Mouse (Mus musculus): Measurements from ENCODE around the gene Nedd9.
A peak's percentile ranks its signal among the peaks of the same experiment; 100 is the strongest.

Gene Nedd9

DNA sequence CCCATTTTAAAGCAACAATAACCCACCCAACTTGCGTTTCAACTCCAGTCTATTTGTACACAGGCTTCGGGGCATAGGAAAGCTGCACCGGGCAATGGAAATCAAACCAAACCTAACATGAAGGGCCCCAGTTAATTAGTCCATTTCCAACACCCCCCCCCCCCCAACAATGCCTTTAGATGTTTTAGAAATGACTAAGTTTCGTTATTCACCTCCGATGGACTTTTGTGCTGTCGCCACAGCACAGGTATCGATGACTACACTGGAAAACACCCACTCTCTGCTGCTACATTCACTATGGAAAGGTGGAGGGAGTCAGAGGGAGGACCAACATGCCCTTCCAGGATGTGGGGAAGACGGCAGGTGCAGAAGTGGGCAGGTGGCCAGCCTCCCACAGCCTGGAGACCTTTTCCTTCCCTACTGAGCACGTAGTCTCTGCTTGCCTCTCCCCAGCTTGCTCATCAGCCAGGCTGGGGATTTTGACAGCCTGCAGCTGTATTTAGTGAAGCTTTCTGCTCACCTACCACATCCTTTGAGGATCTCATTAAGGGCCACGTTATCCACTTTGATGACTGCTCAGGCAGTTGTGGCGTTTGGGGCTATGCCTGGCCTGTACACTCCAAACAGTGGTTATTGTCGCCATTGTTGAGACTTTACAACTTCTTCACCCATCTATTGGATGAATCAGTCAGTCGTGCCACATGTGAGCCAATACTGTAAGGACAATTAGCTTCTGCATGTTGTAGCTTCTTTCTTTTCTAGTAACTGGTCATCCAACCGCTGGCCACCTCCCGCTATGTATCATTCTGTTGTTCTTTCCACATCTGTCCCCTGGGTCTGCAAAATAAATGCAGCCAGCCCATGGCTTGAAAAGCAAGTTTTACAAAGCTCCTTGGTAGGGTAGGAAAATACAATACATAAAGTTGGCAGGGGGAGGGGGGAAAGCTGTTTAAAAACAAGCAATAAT, 33.7 kb downstream of the Nedd9 start:
- no peak for DNase-seq

DNA sequence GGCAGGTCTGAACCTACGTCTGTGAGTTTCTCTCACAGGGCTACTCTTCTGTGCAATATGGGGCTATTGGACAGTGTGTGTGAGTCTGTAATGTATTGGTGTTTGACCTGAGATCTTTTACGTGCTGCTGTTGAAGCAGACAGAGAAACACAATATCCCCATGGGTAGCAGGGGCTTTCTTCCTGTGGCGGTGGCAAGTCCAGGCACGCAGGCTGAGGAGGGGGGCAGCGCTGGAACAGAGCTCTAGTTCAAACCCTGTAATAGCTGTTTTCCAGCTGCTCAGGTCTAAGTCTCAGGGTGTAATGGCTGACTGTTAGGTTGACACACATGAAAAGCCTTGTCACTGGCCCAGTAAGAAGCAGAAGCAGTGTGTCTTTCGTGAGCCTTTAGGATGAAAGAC, 36.3 kb downstream of the Nedd9 start:
- DNase-seq: no peak

DNA sequence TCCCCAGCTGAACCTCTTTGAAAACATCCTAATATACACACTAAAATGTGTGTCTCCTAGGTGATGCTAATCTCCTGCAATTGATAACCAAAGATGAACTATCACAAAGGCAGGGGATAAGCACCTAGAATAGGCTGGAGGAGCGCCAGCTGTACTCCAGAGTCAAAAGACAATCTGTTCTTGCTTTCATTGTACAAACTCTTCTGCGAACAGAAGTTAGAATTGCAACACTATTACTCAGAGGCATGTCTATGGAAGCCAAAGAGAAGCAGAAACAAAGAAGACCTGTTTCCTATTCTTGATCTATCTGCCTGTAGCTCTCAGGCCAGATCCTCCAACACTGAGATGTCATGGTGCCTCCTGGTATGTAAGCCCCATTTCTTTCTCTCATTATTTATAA, 38.0 kb downstream of the Nedd9 start:
- no peak for DNase-seq

DNA sequence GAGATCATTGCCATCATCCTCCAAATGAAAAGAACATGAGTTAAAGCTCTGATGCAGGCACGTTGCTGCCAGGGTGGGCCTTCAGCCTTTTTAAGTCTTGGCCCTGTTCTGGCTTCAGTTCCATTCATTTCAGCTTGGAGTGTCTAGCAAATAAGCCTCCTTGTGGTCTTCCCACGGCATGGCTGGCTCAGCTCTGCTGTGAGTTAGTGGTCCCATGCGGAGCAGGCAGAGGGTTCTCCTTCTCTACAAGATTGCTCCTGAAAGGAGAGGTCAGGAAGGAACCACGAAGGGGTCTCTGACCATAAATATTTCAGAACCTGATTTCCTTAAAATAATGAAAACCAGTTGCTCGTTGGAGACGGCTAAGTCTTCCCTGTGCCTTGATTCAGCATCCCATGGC, 40.0 kb downstream of the Nedd9 start:
- no peak for DNase-seq

DNA sequence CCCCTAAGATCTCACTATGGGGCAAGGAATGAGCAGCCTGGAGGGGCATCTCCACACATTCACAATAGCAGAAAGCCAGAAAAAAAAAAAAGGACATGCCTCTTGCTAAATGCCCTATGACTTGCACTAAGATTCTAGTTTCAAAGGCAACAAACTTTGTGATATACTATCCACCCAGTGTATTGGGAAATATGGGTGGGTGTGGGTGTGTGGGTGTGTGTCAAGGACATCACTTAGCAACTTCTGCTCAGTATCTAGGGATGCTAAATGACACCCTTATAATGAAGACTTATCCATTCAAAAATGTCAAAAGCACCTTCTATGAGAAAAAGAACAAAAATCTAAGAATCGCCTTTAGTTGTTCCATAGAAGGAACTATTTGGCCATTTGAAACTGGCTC, 40.6 kb downstream of the Nedd9 start:
- DNase-seq: no peak

DNA sequence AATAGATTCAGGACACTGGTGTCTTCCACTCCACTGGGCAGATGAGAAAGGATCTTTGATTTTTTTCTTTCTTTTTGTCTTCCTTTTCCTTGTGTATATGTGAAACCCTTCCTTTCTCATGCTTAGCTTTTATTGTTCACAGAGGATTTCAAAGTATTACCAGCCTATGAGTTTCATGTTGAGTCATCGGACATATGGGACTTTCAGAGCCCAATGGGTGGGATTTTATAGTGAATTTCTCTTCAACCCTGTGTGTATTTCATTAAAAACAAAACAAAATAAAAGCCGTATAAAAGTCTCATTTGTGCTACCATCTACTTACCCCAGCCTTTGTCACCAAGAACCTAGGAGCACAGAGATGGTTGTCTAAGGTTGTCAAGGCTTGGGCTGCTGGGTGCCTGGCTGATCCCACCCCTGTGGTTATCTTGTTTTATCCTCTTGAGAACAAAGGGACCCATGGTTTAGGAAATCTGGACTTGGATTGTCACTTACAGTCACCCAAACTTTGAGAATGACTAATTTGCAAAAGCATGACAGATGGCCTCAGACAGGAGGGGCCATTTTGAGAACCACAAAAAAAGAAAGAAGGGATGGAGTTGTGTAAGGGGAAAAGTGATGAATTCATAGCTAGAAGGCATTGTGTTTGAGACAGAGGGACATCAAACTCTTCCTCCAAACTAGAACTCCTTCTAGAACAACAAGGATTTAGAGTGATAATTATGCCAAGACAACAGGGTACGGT, 41.9 kb downstream of the Nedd9 start:
- DNase-seq: no peak

DNA sequence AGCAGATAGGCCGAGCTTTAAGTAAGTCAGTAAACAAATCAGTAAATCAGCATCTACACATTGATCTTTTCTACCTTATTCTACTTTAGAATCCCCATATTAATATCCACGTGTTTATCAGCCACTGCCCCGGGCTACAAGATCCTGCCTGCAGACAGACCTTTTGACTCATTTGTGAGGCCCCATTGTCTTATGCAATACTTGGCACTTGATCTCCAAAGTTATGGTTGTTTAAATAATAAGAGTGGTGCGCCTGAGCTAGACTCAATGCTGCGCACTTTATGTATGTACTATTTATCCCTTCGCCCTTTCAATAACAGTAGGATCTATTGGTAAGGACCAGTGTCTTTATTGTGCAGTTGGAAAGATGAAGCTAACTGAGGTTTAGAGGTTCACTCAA, 42.9 kb downstream of the Nedd9 start:
- no peak for DNase-seq

DNA sequence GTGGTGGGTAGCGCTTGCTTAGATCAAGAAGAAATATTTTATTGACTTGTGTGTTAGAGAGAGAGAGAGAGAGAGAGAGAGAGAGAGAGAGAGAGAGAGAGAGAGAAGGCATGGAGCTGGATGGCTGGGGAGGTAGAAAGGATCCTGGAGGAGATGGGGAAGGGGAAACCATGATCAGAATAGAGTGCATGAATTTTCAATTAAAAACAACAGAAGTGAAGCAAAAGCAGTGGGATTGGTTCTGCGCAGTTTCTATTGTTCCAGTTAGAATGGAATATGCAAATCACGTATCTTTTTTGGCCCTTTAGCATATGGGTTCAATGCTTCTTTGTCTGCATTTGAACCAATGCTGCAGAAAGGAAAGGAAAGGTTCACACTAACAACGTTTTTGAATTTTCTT, 45.0 kb downstream of the Nedd9 start:
- no peak for DNase-seq

DNA sequence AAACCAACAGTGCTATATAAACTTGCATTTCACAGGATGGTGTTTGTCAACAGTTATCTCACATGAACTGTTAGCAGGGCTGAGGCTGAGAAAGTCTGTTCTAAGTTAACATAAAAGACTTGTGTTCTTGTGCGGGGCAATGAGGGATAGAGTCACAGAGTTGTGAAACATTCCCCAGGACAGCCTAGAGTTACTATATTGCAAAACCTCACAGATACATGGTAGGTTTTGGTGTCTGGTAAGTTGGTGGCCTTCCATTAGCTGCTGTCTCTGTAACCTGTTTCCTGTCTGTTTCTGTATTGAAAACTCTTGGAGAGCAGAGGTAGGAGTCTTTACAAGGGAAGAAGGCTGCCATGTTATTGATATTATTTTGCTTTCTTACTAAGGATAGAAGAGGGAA, 47.0 kb downstream of the Nedd9 start:
- no peak for DNase-seq

DNA sequence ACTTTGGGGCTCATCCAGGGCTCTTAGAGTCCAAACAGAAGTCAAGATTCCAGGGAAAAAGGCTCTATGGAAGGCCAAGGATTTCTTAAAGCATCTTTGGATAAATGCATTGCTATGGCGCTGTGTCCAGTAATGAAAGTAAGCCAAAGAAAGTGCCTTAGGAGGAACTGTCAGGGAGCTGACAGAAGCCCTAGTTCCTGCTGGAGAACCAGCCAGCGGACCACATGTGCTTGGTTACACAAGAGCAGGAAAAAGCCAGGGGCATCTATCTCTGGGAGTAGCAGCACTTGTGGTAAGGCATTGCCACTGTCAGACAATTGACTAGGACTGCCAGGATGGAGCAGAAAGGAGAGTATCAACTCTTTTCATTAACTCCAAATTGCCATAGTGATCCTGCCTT, 49.8 kb downstream of the Nedd9 start:
- no peak for DNase-seq

DNA sequence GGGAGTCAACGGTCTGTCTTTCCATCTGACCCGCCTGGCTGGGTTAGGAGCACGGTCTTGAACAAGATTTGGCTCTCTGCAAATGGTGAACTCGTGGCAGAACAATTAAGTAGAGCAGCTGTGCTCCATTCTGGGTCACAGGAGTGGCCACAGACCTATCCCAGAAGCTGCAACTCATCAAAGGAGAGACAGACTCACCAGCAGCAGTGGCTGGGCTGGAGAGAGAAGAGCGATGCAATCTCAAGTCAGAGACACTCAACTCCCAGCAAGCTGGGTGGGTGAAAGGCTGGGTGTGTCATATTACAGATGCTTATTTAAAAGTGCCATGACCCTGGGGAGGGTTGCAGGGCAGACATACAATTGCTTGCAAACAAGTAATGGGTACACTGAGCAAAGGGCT, 50.4 kb downstream of the Nedd9 start:
- no peak for DNase-seq

DNA sequence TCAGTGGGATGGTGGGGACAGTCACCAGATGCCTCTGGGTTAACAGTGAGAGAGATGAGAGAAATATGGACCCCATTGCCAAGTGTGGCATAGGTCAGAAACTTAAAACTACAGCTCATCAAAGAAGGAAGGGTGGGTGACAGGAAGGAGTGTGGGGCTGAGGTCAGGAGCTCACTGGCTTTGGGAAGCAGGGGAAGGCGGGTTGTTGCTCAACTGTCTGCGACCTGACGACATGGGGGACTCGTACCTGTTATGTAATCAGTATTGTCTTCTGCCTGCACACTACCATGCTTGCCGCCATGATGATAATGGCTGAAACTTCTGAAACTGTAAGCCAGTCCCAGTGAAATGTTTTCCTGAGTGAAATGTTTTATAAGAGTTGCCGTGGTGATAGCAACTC, 54.0 kb downstream of the Nedd9 start:
- DNase-seq: no peak

DNA sequence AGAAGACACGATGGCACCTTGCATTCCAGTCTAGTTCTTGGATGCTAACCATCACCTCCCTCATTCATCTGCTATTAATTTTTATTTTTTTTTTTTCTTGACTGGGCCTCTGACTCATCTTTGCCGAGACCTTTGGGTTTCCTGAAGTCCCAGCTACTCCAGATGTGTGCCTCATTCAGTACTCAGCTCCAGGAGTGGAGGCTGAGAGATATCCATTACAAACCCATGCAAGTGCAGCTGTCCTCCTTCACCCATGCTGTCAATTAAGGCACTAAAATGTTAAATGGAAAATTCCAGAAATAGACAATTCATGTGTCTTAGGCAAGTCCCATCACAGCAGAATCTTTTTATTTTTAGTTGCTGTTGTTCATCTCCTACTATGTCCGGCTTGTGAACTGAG, 55.4 kb downstream of the Nedd9 start:
- no peak for DNase-seq

DNA sequence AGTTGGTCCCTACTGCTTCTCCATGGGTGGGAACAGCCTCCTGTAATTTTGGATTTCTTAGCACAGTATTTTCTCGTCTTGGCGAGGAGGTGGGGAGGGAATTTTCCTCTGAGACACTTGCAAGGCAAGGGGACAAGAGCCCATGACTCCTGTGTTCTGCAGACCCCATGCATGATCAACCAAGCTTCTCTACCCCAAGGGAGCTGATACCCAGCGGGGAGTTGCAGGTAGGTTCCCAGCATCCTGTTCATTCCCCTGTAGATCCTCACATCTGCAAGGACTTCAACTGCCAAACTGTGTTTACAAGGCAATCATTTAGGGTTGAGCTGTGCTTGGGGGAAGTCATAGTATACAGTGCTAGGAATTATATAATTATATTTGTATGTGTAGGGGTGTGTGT, 60.1 kb downstream of the Nedd9 start:
- peak; percentile 21 to 24 for DNase-seq

DNA sequence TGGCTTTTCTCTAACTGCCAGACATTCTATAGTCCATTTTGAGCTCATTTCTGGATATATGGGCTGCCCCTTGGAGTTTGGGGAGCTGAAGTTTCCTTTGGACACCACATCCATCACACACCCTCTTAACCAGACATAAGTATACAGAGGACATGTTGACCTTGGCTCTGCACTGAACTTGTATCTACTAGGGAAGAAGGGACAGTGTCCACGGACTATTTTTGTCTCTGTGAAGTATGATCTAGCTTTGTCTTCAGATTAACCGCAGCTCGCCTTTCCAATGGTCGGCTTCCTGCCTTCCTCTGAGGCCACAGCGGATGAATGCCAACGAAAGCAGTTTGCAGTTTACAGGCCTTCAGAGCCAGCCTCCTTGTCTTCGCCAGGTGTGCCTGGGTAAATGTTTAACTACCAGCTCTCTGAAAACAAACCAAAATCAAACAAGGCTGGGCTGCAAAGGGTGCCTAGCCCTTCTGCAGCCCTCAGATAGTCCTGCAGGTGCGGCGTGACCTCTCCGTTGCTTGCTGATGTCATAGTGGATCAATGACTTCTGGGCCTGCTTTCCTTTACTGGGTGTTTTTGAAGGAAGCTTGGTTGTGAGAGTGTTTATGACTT, 63.6 kb downstream of the Nedd9 start:
- DNase-seq: no peak

DNA sequence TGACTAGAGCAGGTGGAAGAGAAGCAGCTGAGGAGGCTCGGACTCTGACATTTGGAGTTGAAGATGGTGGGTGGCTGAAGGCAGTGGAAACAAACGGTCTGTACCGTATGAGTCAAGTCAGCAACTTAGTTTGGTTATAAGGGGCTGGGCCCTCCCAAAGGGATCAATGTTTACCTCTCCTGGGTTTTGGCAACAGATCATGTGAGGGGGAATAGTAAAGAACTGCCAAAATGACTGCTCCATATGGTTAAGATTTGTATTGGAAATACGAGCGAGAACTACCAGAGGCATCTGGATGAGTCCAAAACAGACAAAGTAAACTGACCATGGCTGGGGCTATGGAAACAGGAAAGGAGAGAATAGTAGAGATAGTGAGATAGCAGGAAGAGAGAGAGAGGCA, 64.6 kb downstream of the Nedd9 start:
- no peak for DNase-seq

DNA sequence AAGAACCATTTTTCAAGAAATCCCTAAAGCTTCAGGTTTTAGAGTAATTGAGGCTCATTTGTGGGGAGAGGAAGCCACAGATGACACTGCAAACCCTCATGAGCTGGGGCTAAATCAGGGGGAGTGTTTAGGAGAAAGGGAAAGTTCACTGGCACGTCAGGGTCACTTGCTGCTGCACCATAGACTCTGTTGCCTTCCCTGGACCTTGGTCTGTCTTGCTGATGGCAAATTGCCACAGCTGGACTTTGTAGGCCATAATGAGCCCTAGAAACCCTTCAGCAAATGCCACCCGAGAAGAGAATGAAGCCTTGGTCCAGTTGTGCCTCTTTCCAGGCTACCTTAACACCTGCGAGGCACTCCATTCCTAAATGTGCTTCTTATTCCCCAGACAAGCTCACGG, 66.8 kb downstream of the Nedd9 start:
- no peak for DNase-seq

DNA sequence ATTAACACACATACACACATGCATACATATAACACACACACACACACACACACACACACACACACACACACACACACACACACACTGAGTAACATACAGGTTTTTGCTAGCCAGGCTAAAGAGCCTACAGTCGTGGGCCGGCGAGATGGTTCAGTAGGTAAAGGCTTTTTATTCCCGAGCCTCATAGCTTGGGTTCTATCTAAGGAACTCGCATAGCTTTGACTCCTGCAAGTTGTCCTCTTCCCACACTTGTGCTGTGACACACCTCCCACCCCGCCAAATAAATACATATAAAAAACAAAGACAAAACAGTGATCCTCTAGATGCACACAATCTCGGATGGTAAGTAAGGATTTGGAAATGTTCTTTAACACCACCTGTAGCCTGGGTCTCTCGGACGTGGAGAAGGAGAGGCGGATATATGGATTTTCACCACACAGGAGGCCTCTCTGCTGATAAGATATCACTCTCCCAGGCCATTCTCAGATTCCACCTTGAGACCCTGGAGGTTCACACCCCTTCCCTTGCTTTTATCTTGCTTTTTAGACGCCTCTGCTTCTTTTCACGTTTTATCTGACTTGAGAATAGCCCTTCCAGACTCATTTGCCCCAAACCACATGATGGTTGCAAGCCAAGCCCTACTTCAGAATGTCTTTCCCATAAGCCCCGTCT, 68.8 kb downstream of the Nedd9 start:
- no peak for DNase-seq

DNA sequence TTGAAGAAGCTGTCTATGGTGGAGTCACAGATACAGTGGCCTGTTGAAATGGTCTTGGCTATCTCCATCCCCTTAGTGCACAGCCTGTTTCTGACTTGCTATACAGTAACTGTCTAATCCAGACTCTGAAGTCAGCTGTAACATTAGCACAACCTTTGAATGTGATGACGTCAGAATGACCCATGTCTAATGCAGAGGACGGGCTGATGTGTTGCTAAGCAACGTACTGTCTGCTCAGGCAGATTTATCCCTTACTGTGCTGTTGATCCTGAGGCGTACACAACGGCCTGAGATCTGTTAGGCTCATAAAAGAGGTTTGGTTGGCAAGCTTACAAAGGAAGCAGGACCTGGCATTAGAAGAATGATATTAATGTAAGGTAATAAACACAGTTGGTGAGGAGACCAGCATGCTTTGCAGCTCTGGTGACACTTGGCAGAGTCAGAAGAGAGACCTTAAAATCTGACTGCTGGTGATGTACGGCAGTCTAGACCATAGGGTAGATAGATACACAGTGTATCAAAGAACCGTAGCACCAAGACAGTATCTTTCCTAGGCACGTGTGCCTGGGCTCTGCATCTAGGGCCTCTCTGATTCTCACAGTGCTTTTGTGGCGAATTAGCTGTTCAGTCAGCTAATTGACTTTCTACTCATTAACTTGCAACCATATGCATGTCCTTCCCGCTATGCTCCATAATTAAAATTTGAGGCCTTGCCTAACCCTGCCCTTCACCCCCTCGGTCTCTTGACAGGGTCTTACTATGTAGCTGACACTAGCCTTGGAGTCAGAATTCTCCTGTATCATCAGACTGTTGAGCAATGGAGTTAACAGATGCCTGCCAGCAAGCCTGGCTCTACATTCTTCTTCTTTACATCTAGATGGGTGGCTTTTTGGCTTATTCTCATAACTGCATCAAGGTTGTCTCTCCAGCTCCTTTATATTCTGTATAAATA, 70.8 kb downstream of the Nedd9 start:
- DNase-seq: no peak

DNA sequence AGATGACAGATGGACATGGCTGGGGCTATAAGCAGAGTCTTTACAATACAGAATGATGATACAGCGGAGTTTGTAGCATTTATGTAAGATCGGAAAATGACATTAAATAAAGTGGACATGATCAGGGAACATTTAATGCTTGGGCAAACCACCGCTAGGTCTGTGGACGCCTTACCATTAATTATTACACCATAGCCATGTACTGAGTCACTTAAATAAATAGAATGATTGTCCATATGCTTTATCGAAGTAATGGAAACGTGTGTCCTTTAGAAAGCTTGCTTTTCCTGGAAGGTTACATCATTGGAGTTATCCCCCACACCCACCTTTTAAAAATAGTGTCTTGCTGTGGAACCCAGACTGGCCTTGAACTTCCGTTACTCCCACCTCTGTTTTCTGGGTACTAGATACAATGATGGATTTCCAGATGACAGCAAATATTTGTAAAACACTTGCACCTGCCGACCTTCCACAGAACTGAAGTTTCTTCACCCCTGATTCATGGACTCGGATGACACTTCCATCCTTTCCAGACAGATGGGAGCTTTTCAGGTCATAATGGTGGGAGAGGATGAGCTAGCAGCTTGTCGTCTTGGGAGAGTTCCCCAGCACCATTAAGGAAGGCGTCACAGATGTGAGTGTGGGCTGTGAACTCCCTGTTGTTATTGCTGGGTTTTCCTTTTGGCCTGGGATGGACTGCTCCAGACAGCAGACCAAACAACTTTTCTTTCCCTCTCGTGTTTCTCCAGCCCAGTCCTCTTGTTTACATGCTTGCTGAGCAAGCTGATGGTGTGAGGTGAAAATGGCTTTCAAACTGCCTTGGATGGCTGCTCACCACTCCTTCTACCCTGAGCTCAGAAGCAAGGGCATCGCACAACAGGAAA, 76.7 kb downstream of the Nedd9 start:
- DNase-seq: no peak

DNA sequence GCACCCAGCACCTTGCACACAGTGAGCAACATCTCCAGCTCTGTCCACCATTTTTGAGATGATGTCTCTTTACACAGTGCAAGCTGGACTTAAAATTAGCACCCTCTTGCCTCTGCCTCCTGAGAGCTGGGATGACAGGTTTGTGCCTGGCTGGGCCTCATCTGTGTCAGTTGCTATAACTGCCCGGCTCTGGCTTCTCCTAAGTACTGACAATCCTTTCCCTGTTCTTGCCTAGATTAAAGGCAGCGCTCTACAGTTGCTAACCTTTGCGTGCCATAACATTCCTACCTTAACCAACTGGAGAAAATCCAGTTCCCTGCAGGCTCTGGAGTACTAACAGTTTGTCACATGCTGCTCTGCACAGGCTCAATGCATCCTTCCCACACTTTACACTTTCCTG, 77.9 kb downstream of the Nedd9 start:
- DNase-seq: no peak
